Mouse (Mus musculus): ENCODE data around the gene Tbx18. TPM values are rescaled to one million over a fixed set of nuclear protein-coding genes. Genes with fewer than 3 reads are reported as not detected.
A peak's percentile ranks its signal among the peaks of the same experiment; 100 is the strongest.

The Tbx18 gene
- polyA plus RNA-seq (2011; ENCODE audit: insufficient read depth, insufficient read length, low replicate concordance, missing spikeins) = not detected in 2 replicates

DNA sequence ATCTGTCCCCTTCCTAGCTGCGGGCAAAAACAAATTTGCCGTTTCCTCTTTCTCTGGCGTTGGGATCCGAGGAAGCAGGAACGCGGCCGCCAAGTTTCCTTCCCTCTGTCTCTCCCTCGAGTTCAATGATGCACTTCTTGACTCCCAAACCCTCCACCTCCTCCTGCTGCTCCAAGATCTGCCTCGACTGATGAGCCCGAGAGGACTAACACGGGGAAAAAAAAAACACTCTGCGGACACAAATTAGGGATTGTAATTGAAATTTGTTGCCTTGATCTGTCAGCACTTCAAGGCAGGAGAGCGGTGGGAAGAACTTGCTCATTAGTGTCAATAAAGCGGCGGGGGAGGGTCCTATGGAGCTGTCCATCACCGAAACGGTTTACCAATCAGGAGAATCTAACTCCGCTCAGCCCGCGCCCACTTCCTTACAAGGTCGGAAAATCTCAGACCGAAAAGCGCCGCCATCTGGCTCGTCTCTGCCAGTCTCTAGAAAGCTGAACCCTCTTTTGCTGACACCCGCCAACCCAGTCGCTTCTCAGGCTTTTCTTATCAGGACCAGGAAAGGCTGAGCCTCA, at the start of gene Tbx18:
Tbx18 (minus strand) TSS at position 300 of the 575 bp plus-strand sequence.
- Histone ChIP-seq H3K4me3 (replicated peaks; ENCODE audit: control insufficient read depth, low read depth, low read length) (no peak within 1 kb of the TSS), H3K27ac (ENCODE audit: control insufficient read depth, insufficient read depth, low read depth, low read length, poor library complexity) (no peak within 1 kb of the TSS; the same call in 1 of the 2 replicates), H3K4me1 (ENCODE audit: control insufficient read depth, insufficient read depth, low read length) (no peaks in the 10 kb centered on the region)
- 2% methylated on average over 27 of the region's 27 CpGs for WGBS
- TF ChIP-seq CTCF (IDR thresholded peaks at IDR 0.05; ENCODE audit: control insufficient read depth, insufficient read depth, low read length) (no peak), POLR2A (IDR thresholded peaks at IDR 0.05; ENCODE audit: borderline replicate concordance, control insufficient read depth, low read depth, low read length) (no peak)

DNA sequence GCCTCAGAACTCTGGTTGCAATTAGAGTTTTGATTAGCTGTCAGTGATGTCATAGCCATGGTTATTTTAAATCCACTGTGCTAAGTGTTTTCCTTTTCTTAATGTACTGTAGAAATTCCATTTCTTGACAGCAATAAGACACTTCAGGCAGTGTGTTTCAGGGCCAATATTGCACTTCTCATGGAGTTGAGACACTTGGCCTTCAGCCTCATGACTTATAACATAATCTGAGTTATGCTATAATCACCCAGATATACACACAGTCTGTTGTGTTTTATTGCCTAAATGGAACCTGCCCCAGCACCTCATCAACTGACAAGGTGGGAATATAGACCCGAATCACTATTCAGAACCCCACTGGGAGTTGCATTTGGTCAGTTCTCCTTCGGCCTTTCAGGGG, 42.9 kb upstream of the Tbx18 start:
- Histone ChIP-seq H3K4me1 (ENCODE audit: control insufficient read depth, insufficient read depth, low read length) (no peaks in the 10 kb centered on the region), H3K27ac (ENCODE audit: control insufficient read depth, insufficient read depth, low read depth, low read length, poor library complexity) (no peak overlapping the region), H3K4me3 (replicated peaks; ENCODE audit: control insufficient read depth, low read depth, low read length) (no peak overlapping the region)
- 58% methylated on average over 2 of the region's 2 CpGs for WGBS
- no peak for TF ChIP-seq CTCF (IDR thresholded peaks at IDR 0.05; ENCODE audit: control insufficient read depth, insufficient read depth, low read length)
- TF ChIP-seq POLR2A (IDR thresholded peaks at IDR 0.05; ENCODE audit: borderline replicate concordance, control insufficient read depth, low read depth, low read length) = no peak

DNA sequence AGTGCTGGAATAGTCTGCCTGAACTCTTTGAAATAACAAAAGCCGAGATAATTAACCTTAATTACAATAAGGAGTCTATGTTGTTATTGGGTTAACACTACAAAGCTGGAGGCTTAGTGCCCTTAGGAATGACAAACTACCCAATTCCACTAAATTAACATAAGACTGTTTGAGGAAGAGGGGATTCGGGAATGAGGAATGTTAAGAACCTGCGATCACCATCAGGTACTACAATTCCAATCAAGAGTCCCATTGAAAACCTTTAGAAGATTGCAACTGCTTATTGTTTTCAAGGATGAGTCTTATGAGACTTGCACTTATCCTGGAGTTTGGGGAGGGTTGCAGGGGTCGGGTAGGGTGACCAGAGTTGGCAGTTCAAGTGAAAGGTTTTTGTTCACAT, 24.6 kb upstream of the Tbx18 start:
- WGBS = 69% methylated on average over 4 of the region's 4 CpGs
- Histone ChIP-seq H3K4me3 (replicated peaks; ENCODE audit: control insufficient read depth, low read depth, low read length) (no peak overlapping the region), H3K4me1 (ENCODE audit: control insufficient read depth, insufficient read depth, low read length) (no peaks in the 10 kb centered on the region), H3K27ac (ENCODE audit: control insufficient read depth, insufficient read depth, low read depth, low read length, poor library complexity) (no peak overlapping the region)
- no peak for TF ChIP-seq POLR2A (IDR thresholded peaks at IDR 0.05; ENCODE audit: borderline replicate concordance, control insufficient read depth, low read depth, low read length)

DNA sequence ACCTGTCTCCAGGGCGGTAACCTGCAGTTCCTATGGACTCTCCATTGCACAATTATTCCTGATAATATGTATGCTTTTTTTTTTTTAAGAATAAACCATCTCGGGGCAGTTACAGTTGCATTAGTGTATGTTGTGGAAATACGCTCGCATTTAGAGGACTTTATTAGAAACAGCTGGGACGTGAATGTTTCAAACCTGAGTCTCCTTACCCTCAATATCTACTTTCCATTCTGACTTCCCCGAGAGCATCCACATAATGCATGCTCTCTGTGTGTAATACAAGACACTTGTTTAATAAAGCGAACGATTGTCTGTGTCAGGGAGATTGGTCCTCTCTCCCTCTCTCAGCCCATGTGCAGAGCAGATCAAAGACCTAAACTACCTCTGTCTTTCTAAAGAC, 10.5 kb upstream of the Tbx18 start:
- TF ChIP-seq CTCF (IDR thresholded peaks at IDR 0.05; ENCODE audit: control insufficient read depth, insufficient read depth, low read length) = no peak
- no peak for TF ChIP-seq POLR2A (IDR thresholded peaks at IDR 0.05; ENCODE audit: borderline replicate concordance, control insufficient read depth, low read depth, low read length)
- Histone ChIP-seq H3K4me3 (replicated peaks; ENCODE audit: control insufficient read depth, low read depth, low read length) (no peak overlapping the region), H3K4me1 (ENCODE audit: control insufficient read depth, insufficient read depth, low read length) (no peaks in the 10 kb centered on the region), H3K27ac (ENCODE audit: control insufficient read depth, insufficient read depth, low read depth, low read length, poor library complexity) (no peak overlapping the region)
- 76% methylated on average over 8 of the region's 8 CpGs for WGBS

- 1% methylated on average over 11 of the region's 11 CpGs for WGBS
- H3K4me3 ChIP-seq (replicated peaks; ENCODE audit: control insufficient read depth, low read depth, low read length) = no peak overlapping the region
- H3K4me1 ChIP-seq (ENCODE audit: control insufficient read depth, insufficient read depth, low read length) = no peaks in the 10 kb centered on the region
- TF ChIP-seq CTCF (IDR thresholded peaks at IDR 0.05; ENCODE audit: control insufficient read depth, insufficient read depth, low read length) (peak; percentile 17; the same call in 1 of the 2 replicates), POLR2A (IDR thresholded peaks at IDR 0.05; ENCODE audit: borderline replicate concordance, control insufficient read depth, low read depth, low read length) (no peak)
- no peak overlapping the region for H3K27ac ChIP-seq (ENCODE audit: control insufficient read depth, insufficient read depth, low read depth, low read length, poor library complexity)
Observed at GRCm38 (mm10) chr9:87740667-87741066, 9.6 kb upstream of the Tbx18 start.

GRCm38 (mm10) chr9:87740241-87740645, 9.2 kb upstream of the Tbx18 start:
- Histone ChIP-seq H3K4me3 (replicated peaks; ENCODE audit: control insufficient read depth, low read depth, low read length) (no peak overlapping the region), H3K27ac (ENCODE audit: control insufficient read depth, insufficient read depth, low read depth, low read length, poor library complexity) (no peak overlapping the region), H3K4me1 (ENCODE audit: control insufficient read depth, insufficient read depth, low read length) (no peaks in the 10 kb centered on the region)
- no peak for TF ChIP-seq POLR2A (IDR thresholded peaks at IDR 0.05; ENCODE audit: borderline replicate concordance, control insufficient read depth, low read depth, low read length)
- no peak for TF ChIP-seq CTCF (IDR thresholded peaks at IDR 0.05; ENCODE audit: control insufficient read depth, insufficient read depth, low read length)
- 9% methylated on average over 20 of the region's 20 CpGs for WGBS

- no peak overlapping the region for H3K4me3 ChIP-seq (replicated peaks; ENCODE audit: control insufficient read depth, low read depth, low read length)
- H3K4me1 ChIP-seq (ENCODE audit: control insufficient read depth, insufficient read depth, low read length) = no peaks in the 10 kb centered on the region
Observed at GRCm38 (mm10) chr9:87739543-87740161, 8.6 kb upstream of the Tbx18 start.

DNA sequence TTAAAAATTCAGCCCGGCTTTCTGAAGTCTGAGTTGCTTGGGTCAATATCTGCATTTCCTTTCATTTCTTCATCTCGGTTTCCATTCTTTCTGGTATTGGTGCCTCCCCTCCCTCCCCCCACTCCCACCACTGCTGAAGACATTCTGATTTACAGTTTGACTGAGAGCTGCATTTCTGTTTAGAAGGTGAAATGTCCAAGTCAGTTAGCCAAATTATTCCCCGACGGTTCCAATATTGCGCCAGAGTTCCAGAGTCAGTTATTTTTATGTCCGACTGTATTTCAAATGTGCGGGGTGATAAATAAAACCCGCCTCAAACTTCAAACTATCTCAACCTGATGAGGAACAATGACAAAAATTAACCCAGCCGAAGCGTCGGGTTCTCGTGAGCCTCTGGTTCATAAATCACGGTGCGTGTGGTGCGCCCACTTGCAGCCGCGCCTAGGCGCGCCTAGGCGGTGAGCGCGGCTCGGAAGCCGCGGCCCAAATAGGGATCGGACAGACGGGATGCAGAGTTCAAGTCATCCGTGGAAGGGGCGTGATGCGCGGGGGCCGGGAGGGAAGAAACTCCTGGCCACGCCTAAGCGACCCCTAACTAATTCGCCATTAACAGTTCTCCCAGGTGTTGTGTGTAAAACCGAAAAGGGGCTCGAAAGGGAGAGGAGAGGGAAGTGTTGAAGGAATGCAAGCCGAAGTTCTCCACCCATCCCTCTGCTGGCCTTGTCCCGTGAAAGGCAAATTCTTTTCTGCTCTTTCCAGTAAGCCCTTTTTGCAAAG, 7.9 kb upstream of the Tbx18 start:
- WGBS = 2% methylated on average over 39 of the region's 39 CpGs
- H3K27ac ChIP-seq (ENCODE audit: control insufficient read depth, insufficient read depth, low read depth, low read length, poor library complexity) = no peak overlapping the region
- H3K4me1 ChIP-seq (ENCODE audit: control insufficient read depth, insufficient read depth, low read length) = no peaks in the 10 kb centered on the region
- no peak for TF ChIP-seq CTCF (IDR thresholded peaks at IDR 0.05; ENCODE audit: control insufficient read depth, insufficient read depth, low read length)
- TF ChIP-seq POLR2A (IDR thresholded peaks at IDR 0.05; ENCODE audit: borderline replicate concordance, control insufficient read depth, low read depth, low read length) = no peak
- no peak overlapping the region for H3K4me3 ChIP-seq (replicated peaks; ENCODE audit: control insufficient read depth, low read depth, low read length)

More at GRCm38 (mm10) chr9:87739543-87740161, 8.6 kb upstream of the Tbx18 start:
- H3K27ac ChIP-seq (ENCODE audit: control insufficient read depth, insufficient read depth, low read depth, low read length, poor library complexity) = no peak overlapping the region
- no peak for TF ChIP-seq CTCF (IDR thresholded peaks at IDR 0.05; ENCODE audit: control insufficient read depth, insufficient read depth, low read length)
- TF ChIP-seq POLR2A (IDR thresholded peaks at IDR 0.05; ENCODE audit: borderline replicate concordance, control insufficient read depth, low read depth, low read length) = no peak
- WGBS = 3% methylated on average over 41 of the region's 41 CpGs

Measured in bone marrow, adult 2 months (tissue).